Mouse (Mus musculus) G1E (cell line): ENCODE results near the gene Rasgrp2. TPM values are rescaled to one million over a fixed set of nuclear protein-coding genes. Genes with fewer than 3 reads are reported as not detected.
A peak's percentile ranks its signal among the peaks of the same experiment; 100 is the strongest.

Experiments
- ATAC-seq: 2 replicates; pipeline ENCODE4 v1.8.0; 2016; ENCODE audit warnings: mild to moderate bottlenecking; ENCODE audit not compliant: insufficient number of reproducible peaks, poor library complexity, low FRiP score, severe bottlenecking; ENCODE audit errors: extremely low read depth
- DNase-seq: peaks from one replicate; pipeline ENCODE4 v3.0.0; 2012; ENCODE audit warnings: low spot score
- H3K27me3 ChIP-seq: 2 replicates; pipeline ENCODE4 v1.6.1; 2012; ENCODE audit warnings: mild to moderate bottlenecking, low read length, inconsistent platforms; ENCODE audit not compliant: insufficient read depth
- H3K36me3 ChIP-seq: replicated peaks from 2 replicates; pipeline ENCODE3; 2012; ENCODE audit warnings: mild to moderate bottlenecking, inconsistent platforms
- H3K4me1 ChIP-seq: 2 replicates; pipeline ENCODE4 v1.6.1; 2012; ENCODE audit warnings: low read depth, low read length, inconsistent platforms, mixed read lengths; ENCODE audit not compliant: insufficient read depth
- H3K4me3 ChIP-seq: 2 replicates; pipeline ENCODE4 v1.5.1; 2012; ENCODE audit warnings: low read depth, mild to moderate bottlenecking, inconsistent platforms, low read length, moderate library complexity, mixed read lengths
- H3K9me3 ChIP-seq: replicated peaks from 2 replicates; pipeline ENCODE4 v1.6.1; 2012; ENCODE audit warnings: inconsistent platforms
- CTCF ChIP-seq: IDR thresholded peaks from 2 replicates; pipeline ENCODE4 v1.5.1; 2012; ENCODE audit warnings: low read depth, low read length, inconsistent platforms, mixed read lengths
- GATA1 ChIP-seq: IDR thresholded peaks from 2 replicates; pipeline ENCODE4 v1.6.1; 2012; ENCODE audit warnings: borderline replicate concordance, low read length, inconsistent platforms, mixed read lengths
- GATA2 ChIP-seq: IDR thresholded peaks from 2 replicates; pipeline ENCODE4 v1.6.1; 2012; ENCODE audit warnings: low read depth, low read length, inconsistent platforms, borderline replicate concordance
- POLR2AphosphoS5 ChIP-seq: IDR thresholded peaks from 2 replicates; pipeline ENCODE4 v1.6.1; 2012; ENCODE audit warnings: low read depth, low read length, inconsistent platforms; ENCODE audit not compliant: insufficient replicate concordance
- TAL1 ChIP-seq: conservative IDR thresholded peaks from 2 replicates; pipeline ENCODE4 v1.6.1; 2012; ENCODE audit warnings: low read depth, low read length, inconsistent platforms, mixed read lengths
- polyA plus RNA-seq: library from polyadenylated mRNA; stranded (reverse); fragments of >175 nt; gene quantifications from 2 replicates; pipeline ENCODE4 v1.2.3, GENCODE M21; 2012
- total RNA-seq, 2 experiments: library from RNA; stranded (forward) in 1 of 2; stranded (reverse) in 1 of 2; fragments of 200-1000 nt in 1 of 2; fragments of >200 nt in 1 of 2; fragmentation: Nextera tagmentation in 1 of 2; gene quantifications; 2 replicates each; pipeline ENCODE4 v1.2.3; 2014 to 2017

Gene Rasgrp2
- total and polyA plus RNA-seq, 3 experiments: 1.5 to 3.5 TPM; not detected in 1

DNA sequence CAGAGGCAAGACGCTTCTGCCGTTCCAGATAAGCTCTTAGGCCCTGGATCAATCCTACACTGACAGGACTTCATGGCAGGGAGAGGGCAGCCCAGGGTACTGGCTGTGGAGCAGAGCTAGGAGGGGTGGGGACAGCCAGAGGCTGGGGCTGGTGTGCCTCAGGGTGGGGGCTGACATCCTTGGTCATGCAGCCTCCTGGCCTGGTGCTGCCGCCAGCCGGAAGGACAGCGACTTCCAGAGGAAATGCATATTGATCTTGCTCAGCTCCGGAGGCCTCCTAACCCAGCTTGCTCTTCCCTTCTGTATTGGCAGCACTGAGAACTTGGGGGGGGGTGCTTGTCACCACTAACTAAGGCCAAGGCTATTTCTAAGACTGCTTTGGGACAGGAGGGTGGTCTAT is 16.3 kb downstream of the Rasgrp2 start:
- DNase-seq: no peak
- TF ChIP-seq POLR2AphosphoS5: no peak
- Histone ChIP-seq H3K9me3 (no peaks in the 10 kb centered on the region), H3K4me1 (peaks cover 21% of the 10 kb centered on the region), H3K27me3 (peaks cover 55% of the 10 kb centered on the region), H3K36me3 (no peaks in the 10 kb centered on the region), H3K4me3 (no peak overlapping the region)
- no peak for ATAC-seq

DNA sequence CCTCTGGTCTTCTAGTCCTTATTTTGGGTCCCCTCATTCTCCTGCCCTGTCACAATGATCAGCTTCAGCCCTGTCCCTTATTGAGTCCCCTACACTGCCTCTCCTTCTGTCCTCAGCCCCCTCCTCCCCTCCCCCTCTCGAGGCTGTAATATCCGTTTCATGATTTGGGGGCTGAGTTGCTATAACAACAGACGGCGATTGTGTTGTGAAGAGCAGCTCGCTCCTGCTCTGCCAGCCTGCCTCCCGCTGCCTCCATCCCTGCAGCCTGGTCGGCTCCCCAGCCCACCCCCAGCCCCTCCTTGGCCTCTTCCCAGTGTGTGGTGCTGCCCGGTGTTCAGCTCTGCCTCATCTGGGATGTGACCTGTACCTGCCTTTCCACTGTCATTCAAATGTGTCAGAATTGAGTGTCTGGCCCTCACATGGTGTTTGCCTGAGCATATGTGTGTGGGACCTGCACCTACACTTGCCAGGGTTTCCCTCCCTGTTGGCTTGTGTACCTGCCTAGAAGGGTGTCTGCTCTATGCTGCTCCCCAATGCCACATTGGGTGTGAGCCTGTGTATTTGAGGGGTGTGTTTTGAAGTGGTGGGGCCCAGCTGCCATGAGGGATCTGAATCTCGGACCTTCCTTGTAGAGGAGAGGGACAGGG is 17.1 kb downstream of the Rasgrp2 start:
- ATAC-seq: no peak
- H3K9me3 ChIP-seq: no peaks in the 10 kb centered on the region
- H3K27me3 ChIP-seq: peaks cover 63% of the 10 kb centered on the region
- no peak overlapping the region for H3K4me3 ChIP-seq
- peaks cover 21% of the 10 kb centered on the region for H3K4me1 ChIP-seq
- DNase-seq: no peak
- TF ChIP-seq GATA1 (no peak), POLR2AphosphoS5 (no peak), GATA2 (no peak), CTCF (no peak), TAL1 (no peak)
- H3K36me3 ChIP-seq: no peaks in the 10 kb centered on the region

DNA sequence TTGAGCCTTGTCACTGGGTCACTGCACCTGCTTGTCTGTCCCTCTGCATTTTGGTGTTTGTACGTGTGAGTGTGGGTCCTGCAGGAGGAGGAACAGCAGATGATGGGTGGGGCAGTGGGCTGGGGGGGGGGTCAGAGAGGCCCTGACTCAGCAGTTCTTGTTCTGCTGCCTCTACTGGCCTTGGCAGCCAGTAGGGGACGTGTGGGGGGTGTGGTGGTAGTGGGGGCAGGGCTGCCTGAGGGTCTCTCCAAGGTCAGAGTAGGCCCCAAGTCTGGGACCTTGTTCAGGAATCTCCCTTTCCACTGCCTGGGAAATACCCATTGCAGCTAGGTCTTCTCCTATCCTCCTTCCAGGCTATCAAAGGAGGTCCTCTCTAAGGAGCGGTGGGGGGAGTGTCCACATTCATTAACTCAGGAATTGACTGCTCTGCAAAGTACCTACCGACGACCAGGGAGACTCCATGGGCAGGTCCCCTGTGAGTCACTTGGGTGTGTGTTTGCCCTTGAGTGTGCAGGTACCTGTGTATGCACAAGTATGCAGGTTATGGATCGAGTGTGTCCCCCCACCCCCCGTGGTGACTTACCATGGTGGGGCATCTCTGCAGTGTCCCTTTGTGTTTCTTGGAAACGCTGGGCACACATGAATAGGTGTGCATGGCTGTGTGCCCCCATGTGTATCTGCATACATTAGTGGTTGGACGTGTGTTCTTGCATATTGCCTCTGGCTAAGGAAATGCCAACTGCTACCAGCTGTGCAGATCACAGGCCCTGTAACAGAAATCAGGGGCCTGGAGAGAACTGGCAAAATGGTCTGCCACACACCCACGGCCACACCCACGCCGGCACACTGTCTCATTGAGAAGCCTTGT is 18.0 kb downstream of the Rasgrp2 start:
- Histone ChIP-seq H3K27me3 (peaks cover 62% of the 10 kb centered on the region), H3K36me3 (no peaks in the 10 kb centered on the region)

DNA sequence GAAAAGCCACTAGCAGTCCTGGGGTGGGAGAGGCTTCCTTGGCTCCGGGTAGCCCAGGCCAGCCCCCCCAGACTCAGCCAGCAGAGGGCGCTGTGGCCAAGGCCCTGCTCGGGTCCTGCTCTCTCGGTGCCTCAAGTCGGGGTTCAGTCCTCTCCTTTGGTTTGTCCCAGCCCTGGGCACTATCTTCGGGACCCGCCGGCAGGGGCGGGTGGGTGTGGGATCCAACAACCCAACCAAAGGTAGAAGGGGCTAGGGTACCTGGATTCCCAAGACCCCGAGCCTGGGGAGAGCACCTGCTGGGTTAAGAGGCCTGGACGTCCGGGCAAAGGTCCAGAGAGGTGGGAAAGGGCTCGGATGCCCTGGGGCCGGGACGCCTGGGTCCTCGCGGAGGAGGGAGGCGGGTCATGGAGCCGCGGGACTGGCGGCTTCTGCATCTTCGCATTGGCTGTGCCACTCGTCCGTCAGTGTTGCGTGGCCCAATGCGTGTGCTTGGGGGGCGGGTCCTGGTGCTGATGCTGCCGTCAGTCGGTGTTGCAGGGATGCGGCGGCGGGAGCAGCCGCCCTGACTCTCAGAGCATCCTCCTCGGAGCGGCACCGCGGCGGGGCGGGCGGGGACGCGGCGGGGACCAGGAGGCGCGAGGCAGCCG is 19.2 kb downstream of the Rasgrp2 start, which contains the start of gene Nrxn2:
TSS of gene Nrxn2 (plus strand) at position 499 of the 647 bp plus-strand sequence.
- ATAC-seq: no peak
- H3K27me3 ChIP-seq: peaks cover 53% of the 10 kb centered on the region
- peaks cover 21% of the 10 kb centered on the region for H3K4me1 ChIP-seq
- DNase-seq: peak; percentile 67
- peak within 1 kb of the TSS; percentile 38 for H3K4me3 ChIP-seq
- no peak for TF ChIP-seq GATA2
- TF ChIP-seq CTCF: peak; percentile 67
- H3K9me3 ChIP-seq: no peaks in the 10 kb centered on the region
- H3K36me3 ChIP-seq: no peaks in the 10 kb centered on the region

More for the DNA sequence above, 18.0 kb downstream of the Rasgrp2 start:
- H3K4me1 ChIP-seq: peaks cover 21% of the 10 kb centered on the region
- DNase-seq: no peak
- no peaks in the 10 kb centered on the region for H3K9me3 ChIP-seq
- H3K4me3 ChIP-seq: no peak overlapping the region
- no peak for TF ChIP-seq GATA1
- TF ChIP-seq CTCF: no peak
- TF ChIP-seq GATA2: no peak
- no peak for ATAC-seq

DNA sequence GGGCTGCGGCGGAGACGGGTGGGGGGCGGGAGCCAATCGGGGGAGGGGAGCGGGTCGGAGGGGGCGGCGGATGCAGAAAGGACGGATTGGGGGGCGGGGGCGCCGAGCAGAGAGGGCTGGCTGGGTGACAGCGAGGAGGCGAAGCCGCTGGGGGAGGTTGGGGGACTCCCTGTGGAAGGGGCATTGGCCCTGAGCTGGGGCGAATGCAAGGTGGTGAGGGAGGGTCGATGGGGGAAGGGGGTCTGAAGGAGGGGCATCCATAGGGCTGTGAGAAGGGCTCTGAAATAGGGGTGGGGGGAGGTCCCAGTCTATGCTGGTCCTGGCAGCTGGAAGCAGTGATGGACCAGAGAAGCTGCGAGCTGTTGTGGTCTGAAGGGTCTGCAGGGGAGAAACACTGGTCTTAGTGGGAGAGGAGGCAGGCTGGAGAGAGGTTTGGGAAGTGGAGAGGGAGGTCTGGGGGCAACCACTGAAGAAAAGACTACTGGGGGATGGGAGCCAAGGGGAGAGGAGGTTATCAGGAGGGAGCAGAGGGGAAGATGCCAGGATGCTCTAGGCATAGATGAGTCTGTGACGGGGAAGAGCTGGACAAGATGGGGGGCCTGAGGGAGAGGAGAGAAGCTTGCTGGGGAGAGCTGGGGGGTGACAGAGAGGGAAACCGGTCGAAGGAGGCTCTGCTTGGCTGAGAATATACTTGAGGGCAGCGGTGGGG is 20.0 kb downstream of the Rasgrp2 start:
- ATAC-seq: no peak

DNA sequence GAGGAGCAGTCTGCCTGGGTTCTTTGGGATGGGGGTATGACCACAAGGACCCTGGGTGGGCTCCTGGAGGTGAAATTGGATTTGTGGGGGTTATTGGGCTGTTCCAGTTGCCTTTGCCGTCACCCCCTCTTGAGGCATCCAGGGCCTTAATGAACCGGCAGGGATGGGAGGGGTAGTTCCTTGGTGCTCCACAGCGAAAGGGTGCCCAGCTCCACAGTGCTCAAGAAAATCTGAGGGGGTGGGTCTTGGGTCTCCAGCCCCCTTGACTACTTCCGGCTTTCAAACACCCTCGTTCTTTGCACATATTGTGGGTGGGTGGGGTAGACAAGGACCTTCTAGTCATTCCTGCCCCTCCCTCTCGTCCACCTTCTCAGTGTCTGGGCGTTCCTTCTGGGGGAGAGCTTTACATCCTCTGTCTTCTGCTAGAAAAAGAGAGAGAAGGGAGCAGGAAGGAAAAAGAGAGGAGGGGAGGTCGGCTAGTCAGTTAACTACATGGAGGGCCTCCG is 20.7 kb downstream of the Rasgrp2 start:
- no peak for ATAC-seq
- H3K36me3 ChIP-seq: no peaks in the 10 kb centered on the region
- no peak overlapping the region for H3K4me3 ChIP-seq
- peaks cover 21% of the 10 kb centered on the region for H3K4me1 ChIP-seq
- no peaks in the 10 kb centered on the region for H3K9me3 ChIP-seq
- H3K27me3 ChIP-seq: peaks cover 60% of the 10 kb centered on the region
- TF ChIP-seq GATA2 (no peak), TAL1 (no peak)
- no peak for DNase-seq

More for the DNA sequence above, 20.0 kb downstream of the Rasgrp2 start:
- H3K4me3 ChIP-seq: no peak overlapping the region
- H3K4me1 ChIP-seq: peaks cover 21% of the 10 kb centered on the region
- H3K36me3 ChIP-seq: no peaks in the 10 kb centered on the region
- no peak for TF ChIP-seq POLR2AphosphoS5
- no peak for TF ChIP-seq TAL1
- TF ChIP-seq CTCF: no peak
- no peak for TF ChIP-seq GATA2
- no peak for TF ChIP-seq GATA1
- H3K9me3 ChIP-seq: no peaks in the 10 kb centered on the region
- DNase-seq: no peak
- peaks cover 58% of the 10 kb centered on the region for H3K27me3 ChIP-seq
